Mouse (Mus musculus): ENCODE measurements around the gene Tbl1x. TPM values are rescaled to one million over a fixed set of nuclear protein-coding genes. Genes with fewer than 3 reads are reported as not detected.
"Not testable (repeated sequence)": the region's sequence is repeated elsewhere in the genome, so short reads cannot be mapped to it uniquely, and the experiment has no call there.

Gene Tbl1x
- total RNA-seq, 1 experiment from 2014 or later, result 55.8 TPM

DNA sequence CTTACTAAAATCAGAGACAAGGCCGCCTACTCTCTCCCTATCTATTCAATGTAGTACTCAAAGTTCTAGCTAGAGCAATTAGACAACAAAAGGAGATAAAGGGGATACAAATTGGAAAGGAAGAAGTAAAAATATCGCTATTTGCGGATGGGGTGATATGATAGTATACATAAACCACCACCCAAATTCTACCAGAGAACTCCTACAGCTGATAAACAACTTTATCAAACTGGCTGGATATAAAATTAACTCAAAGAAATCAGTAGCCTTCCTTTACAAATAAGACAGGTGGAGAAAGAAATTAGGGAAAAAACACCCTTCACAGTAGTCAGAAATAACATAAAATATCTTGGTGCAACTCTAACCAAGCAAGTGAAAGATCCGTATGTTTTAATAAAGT, 29.0 kb downstream of the Tbl1x start:
- not testable (repeated sequence) for ATAC-seq (replicated peaks; ENCODE audit: low read depth, poor library complexity, severe bottlenecking)

GRCm38 (mm10) chrX:77544003-77544402, 33.2 kb downstream of the Tbl1x start:
- ATAC-seq (replicated peaks; ENCODE audit: low read depth, poor library complexity, severe bottlenecking), result no peak

DNA sequence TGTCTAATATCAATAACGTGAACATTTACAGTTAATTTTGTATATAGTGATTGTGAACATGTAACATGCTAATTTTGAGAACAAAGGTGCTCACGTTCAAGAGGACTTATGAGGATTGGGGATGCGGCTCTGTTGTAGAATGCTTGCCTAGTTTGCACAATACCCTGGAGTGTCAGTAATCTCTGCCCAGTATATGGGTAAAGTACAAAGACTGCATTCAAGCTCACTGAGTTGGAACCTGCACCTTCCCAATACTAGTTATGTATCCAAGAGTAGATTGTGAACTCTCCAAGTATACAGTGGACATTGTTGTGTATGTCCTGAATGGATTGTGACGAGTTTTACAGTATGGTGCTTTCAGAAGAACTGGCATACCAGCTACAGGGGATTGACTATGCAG, 33.7 kb downstream of the Tbl1x start:
- no peak for ATAC-seq (replicated peaks; ENCODE audit: low read depth, poor library complexity, severe bottlenecking)

DNA sequence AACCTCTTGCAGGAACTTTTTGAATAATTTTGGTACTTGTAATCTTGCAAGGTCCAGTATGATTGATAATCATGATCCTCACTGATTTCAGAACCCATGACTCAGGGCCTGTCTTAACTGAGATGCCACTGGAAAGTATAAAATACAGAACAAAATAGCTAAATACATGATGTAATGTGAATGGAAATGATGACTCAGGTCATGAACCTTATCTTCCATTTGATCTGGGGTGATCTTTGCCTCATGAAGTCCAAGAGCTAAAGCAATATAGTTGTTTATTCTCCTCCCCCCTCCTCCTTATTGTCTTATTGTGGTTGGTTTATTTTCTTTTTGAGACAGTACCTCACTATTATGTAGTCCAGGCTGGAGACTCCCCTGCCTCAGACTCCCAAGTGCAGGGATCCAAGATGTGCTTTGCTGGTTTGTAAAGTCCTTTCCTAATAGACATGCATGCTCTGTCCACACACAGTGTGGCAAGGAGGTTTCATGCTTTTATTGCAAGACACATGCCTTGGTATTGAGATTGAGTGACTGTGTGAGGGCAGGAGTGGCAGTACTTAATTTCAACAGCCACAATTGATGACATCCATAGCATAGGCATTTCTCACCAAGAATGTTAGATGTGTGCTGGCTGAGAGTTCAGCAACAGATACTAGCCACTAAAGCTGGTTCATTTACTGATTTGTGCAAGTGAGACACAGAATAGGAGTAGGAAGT, 34.7 kb downstream of the Tbl1x start:
- no peak for ATAC-seq (replicated peaks; ENCODE audit: low read depth, poor library complexity, severe bottlenecking)

DNA sequence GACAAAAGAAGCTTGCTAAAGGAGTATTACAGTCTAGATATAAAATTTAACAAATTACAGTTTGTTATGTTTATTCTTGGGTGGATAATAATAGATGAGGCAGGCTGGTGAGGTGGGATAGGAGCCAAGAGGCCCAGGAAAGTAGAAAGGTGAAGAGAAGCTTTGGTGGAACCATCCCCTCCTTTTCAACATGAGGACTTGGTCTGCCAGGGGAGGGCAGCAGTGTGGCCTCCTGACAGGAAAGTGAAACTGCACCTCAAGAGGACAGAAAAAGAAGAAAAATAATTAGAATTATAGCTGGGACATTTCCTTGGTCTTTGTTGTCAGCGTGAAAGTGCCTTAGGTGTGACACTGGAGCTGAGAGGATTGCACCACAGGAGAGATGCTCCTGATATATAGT, 35.6 kb downstream of the Tbl1x start:
- ATAC-seq (replicated peaks; ENCODE audit: low read depth, poor library complexity, severe bottlenecking), result peak; percentile 56

- ATAC-seq (replicated peaks; ENCODE audit: low read depth, poor library complexity, severe bottlenecking), result no peak
These were observed 38.1 kb downstream of the Tbl1x start for GRCm38 (mm10) chrX:77548951-77549350.

DNA sequence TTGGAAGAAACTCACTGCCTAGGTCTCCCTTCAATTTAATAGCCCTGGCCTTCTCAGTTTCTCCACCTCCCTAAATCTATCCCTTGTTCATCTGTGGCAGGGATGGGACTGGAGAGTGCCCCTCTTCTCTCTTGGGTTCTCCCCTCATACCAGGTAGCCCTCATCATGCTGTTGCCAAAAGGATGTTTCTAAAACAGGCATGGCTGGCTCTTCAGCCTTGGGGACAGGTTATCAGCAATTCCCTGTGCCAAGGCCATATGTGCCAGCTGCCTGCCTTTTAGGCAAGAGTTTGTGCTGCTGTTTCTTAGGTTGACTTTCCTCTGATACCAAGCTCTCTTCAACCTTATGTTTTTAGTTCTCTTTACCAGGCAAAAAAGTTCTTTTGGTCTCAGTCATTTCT, 39.6 kb downstream of the Tbl1x start:
- no peak for ATAC-seq (replicated peaks; ENCODE audit: low read depth, poor library complexity, severe bottlenecking)

DNA sequence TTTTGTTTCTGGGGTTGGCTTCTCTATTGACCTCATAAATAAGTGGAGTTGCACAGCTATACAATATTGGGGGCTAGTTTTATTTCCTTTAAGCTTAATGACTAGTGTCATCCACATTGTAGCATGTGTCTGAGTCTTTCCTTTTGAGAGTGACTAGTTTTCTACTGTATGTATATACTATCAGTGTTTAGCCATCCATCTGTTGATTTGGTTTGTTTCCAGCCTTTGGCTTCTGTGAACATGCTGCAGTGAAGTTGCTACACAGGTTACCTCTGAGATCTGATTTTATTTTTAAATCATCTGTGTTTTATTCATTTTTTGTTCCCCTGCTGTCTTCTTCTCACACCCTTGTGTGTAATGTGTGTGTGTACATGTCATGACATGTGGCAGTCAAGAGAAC, 40.5 kb downstream of the Tbl1x start:
- no peak for ATAC-seq (replicated peaks; ENCODE audit: low read depth, poor library complexity, severe bottlenecking)

GRCm38 (mm10) chrX:77552088-77552487, 41.3 kb downstream of the Tbl1x start:
- no peak for ATAC-seq (replicated peaks; ENCODE audit: low read depth, poor library complexity, severe bottlenecking)

DNA sequence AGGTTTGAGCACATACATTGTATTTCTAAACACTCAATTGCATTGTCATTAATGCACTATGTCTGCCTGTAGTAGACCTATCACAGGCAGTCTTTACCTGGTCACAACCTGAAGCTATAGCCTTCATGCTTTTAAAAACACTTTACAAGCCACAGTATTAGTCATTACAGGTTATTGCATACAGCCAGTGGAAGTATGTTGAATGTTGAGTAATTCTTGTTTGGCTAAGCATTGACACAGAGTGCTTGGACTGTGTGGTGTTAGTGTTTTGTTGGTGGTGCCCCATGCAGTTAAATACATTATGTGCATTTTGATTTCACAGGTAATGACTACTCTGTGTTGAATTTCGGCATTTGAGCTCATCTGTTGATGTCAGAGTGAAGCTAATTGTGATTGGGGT, 45.2 kb downstream of the Tbl1x start:
- ATAC-seq (replicated peaks; ENCODE audit: low read depth, poor library complexity, severe bottlenecking), result no peak

DNA sequence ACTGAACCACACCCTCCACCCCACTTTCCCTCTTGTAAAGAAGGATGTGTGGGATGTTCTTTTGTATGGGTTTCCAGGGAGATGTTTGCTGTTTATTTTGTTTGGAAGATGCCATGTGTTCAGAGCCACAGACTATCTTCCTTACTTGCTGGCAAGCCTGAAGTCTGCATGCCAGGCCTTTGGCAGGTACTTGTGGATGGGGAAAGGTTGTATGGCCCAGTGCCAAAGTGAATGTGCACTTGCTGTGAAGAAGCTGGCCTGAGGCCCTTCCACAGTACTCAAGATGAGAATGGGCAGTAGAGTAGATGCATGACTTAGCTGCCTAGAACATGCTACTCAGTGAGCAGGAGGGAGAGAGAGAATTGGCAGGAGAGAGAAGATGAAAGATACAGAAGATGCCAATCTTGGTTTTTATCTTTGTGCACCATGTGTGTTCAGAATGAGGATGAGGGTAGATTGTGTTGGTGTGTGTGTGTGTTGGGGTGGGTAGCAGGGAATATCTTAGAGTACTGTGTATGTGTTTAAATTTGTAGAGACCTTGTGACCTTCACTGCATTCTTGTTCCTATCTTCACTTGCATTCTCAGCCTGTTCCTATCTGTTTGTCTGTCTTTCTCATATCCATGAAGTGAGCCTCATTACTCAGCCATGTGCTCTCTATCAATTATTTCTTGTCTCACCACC, 48.5 kb downstream of the Tbl1x start:
- no peak for ATAC-seq (replicated peaks; ENCODE audit: low read depth, poor library complexity, severe bottlenecking)

DNA sequence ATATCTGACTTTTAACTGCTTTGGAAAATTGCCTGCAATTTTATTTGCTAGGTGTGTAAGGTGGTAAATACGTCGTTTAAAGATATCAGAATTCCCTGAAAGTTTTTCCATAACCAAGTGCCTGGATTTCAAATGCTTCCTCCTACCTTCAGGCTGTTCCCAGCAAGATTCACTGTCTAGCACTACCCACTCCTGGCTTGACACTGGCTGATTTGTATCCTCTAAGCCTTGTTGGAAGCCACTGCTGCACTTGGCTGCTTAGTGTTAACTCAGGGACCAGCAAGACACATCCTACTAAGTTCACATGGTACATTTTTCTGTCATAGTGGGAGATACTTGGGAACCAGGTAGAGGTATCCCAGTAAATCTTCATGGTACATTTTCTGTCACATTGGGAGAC, 52.8 kb downstream of the Tbl1x start:
- no peak for ATAC-seq (replicated peaks; ENCODE audit: low read depth, poor library complexity, severe bottlenecking)

DNA sequence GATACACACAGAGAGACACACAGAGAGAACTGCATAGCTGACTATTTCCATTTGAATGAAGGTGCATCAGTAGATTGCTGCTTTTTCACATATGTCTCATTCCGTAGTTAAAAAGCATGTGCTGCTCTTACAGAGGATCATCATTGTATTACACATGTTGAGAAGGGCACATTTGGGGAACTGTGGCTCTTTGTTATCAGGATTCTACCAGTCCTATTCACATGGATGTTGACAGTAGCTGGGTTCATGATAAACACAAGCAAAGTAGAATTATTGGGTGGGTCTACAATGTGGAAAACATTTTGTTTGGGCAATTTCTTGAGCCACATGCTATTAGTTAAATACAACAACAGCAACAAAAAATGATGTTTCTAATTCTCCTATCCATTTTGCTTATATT, 55.9 kb downstream of the Tbl1x start:
- ATAC-seq (replicated peaks; ENCODE audit: low read depth, poor library complexity, severe bottlenecking), result no peak

GRCm38 (mm10) chrX:77568013-77568412, 57.2 kb downstream of the Tbl1x start:
- ATAC-seq (replicated peaks; ENCODE audit: low read depth, poor library complexity, severe bottlenecking), result no peak

DNA sequence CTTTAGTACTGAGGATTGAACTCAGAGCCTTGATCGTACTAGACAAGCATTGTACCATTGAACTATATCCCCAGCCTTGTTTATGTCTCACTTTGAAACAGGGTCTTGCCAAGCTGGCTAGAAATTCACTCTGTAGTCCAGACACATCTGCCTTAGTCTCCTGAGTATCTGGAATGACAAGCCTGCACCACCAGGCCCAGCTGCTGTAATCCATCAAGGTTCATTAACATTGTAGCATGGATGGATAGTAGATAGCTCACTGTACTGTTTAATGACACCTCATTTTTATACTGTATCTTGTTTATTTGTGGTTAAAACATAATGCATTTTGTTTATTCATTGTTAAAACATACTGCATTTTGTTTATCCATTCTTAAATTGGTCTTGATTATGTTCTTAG, 62.9 kb downstream of the Tbl1x start:
- ATAC-seq (replicated peaks; ENCODE audit: low read depth, poor library complexity, severe bottlenecking), result no peak

DNA sequence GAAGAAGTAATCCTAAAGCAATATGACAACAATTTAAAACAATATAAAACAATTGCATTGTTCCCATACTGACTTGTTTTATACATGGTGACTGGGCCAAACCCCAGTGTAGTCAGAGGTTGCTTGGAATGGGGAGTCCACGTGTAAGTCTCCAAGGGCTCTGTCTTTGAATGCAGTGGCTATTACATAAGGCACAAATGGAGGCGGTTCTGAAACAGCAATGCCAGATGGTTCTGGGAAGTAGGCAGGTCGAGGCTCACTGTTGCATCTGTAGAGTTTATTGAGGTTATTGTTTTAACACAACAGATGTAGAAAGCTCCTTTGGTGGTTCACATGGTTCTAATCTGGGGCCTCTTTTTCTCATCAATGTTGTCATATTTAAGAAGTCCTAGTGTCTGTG, 66.3 kb downstream of the Tbl1x start:
- no peak for ATAC-seq (replicated peaks; ENCODE audit: low read depth, poor library complexity, severe bottlenecking)

- peak; percentile 55; the same call in 1 of the 2 replicates for ATAC-seq (replicated peaks; ENCODE audit: low read depth, poor library complexity, severe bottlenecking)
These were observed 67.4 kb downstream of the Tbl1x start for GRCm38 (mm10) chrX:77578172-77578571.

GRCm38 (mm10) chrX:77579964-77580363, 69.2 kb downstream of the Tbl1x start:
- peak; percentile 76 for ATAC-seq (replicated peaks; ENCODE audit: low read depth, poor library complexity, severe bottlenecking)

- ATAC-seq (replicated peaks; ENCODE audit: low read depth, poor library complexity, severe bottlenecking), result no peak
These were observed 75.2 kb downstream of the Tbl1x start for GRCm38 (mm10) chrX:77585974-77586373.

DNA sequence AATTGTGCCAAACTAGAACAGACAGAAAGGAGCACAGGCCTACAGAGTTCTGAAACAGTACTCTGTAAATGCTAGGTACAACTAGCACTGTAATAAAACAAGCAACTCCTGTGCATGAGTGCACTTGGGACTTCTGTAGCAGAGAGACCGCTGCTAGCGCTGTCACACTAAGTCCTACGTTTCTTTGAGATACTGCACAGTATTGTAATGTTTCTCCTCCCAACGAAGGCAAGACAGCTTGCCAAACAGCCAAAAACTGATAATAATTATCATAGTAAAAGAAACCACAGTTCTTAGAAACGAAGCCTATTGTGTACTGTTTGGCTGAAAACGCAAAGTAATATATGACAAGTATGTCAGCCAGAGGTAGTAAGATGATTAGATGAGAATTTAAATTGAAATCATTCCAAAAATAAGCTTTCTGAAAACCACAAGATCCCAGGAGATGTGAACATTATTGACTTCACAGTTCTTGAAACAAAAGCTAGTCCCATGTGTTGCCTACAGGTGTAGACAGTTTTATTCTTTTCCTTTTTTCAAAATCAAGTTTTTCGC, 83.9 kb downstream of the Tbl1x start:
- ATAC-seq (replicated peaks; ENCODE audit: low read depth, poor library complexity, severe bottlenecking), result peak; percentile 63

- peak; percentile 32; the same call in 1 of the 2 replicates for ATAC-seq (replicated peaks; ENCODE audit: low read depth, poor library complexity, severe bottlenecking)
These were observed 86.9 kb downstream of the Tbl1x start for GRCm38 (mm10) chrX:77597674-77598073.

Data from common myeloid progenitor, adult 5-6 weeks (primary cell).